Mouse (Mus musculus) CH12.LX (cell line): ENCODE data around the gene Chic2. TPM values are rescaled to one million over a fixed set of nuclear protein-coding genes. Genes with fewer than 3 reads are reported as not detected.
A peak's percentile ranks its signal among the peaks of the same experiment; 100 is the strongest.

ENCODE experiments used
- DNase-seq: peaks from one replicate; pipeline ENCODE4 v3.0.0-alpha.2; 2013; ENCODE audit errors: extremely low read depth
- H3K27ac ChIP-seq: 2 replicates; pipeline ENCODE4 v1.5.1; 2012; ENCODE audit warnings: low read depth, mild to moderate bottlenecking, control low read depth, moderate library complexity; ENCODE audit not compliant: insufficient read depth
- H3K27me3 ChIP-seq: replicated peaks from 2 replicates; pipeline ENCODE3; 2012; ENCODE audit warnings: inconsistent platforms
- H3K36me3 ChIP-seq, 2 experiments: replicated peaks in 1 of 2; 2 replicates each; pipeline versions ENCODE3 to v1.6.1; 2012; ENCODE audit warnings: inconsistent platforms in 1 of 2, low read length in 1 of 2, mild to moderate bottlenecking in 1 of 2, mixed read lengths in 1 of 2, moderate library complexity in 1 of 2; ENCODE audit not compliant: control insufficient read depth in 1 of 2, insufficient read depth in 1 of 2
- H3K4me1 ChIP-seq, 2 experiments: 2 replicates each; pipeline ENCODE4 v1.6.1; 2012; ENCODE audit warnings: inconsistent platforms in 1 of 2, moderate library complexity in 1 of 2; ENCODE audit not compliant: insufficient read depth in 2 of 2, control insufficient read depth in 1 of 2
- H3K4me2 ChIP-seq: 2 replicates; pipeline ENCODE4 v1.6.1; 2012; ENCODE audit warnings: low read depth, mild to moderate bottlenecking, control low read depth; ENCODE audit not compliant: poor library complexity, insufficient read depth, severe bottlenecking
- H3K4me3 ChIP-seq, 3 experiments: fragments of 150-350 bp in 1 of 3; sonication (generic) in 1 of 3; replicated peaks in 1 of 3; 2 replicates each; pipeline versions ENCODE3 to v1.5.1; 2011 to 2012; ENCODE audit warnings: low read depth in 2 of 3, low read length in 2 of 3, mild to moderate bottlenecking in 2 of 3, moderate library complexity in 2 of 3, control low read depth in 1 of 3, improper control_type of control experiment in 1 of 3, inconsistent platforms in 1 of 3, mixed read lengths in 1 of 3; ENCODE audit not compliant: poor library complexity in 1 of 3
- H3K79me2 ChIP-seq: replicated peaks from 2 replicates; pipeline ENCODE4 v1.6.1; 2012; ENCODE audit warnings: mild to moderate bottlenecking, moderate library complexity; ENCODE audit not compliant: control insufficient read depth, poor library complexity, insufficient read depth, severe bottlenecking; ENCODE audit errors: extremely low read depth
- H3K9ac ChIP-seq: 2 replicates; pipeline ENCODE4 v1.6.1; 2012; ENCODE audit warnings: low read depth, mild to moderate bottlenecking, control low read depth, moderate library complexity; ENCODE audit not compliant: insufficient read depth
- H3K9me3 ChIP-seq: replicated peaks from 2 replicates; pipeline ENCODE3; 2012; ENCODE audit warnings: low read length, inconsistent platforms, mixed read lengths
- BHLHE40 ChIP-seq: IDR thresholded peaks from 2 replicates; pipeline ENCODE4 v1.6.1; 2011; ENCODE audit warnings: mild to moderate bottlenecking, low read depth, low read length, improper control_type of control experiment
- CHD2 ChIP-seq: IDR thresholded peaks from 2 replicates; pipeline ENCODE4 v1.6.1; 2011; ENCODE audit warnings: low read length, improper control_type of control experiment
- CTCF ChIP-seq, 2 experiments: IDR thresholded peaks in 1 of 2; conservative IDR thresholded peaks in 1 of 2; 2 replicates each; pipeline ENCODE4 v1.5.1; 2011 to 2012; ENCODE audit warnings: low read depth in 2 of 2, low read length in 2 of 2, improper control_type of control experiment in 1 of 2, inconsistent platforms in 1 of 2, mild to moderate bottlenecking in 1 of 2, moderate library complexity in 1 of 2
- HCFC1 ChIP-seq: IDR thresholded peaks from 2 replicates; pipeline ENCODE4 v1.6.1; 2012; ENCODE audit warnings: low read depth, mild to moderate bottlenecking, inconsistent platforms, low read length, improper control_type of control experiment
- KAT2A ChIP-seq: IDR thresholded peaks from 2 replicates; pipeline ENCODE4 v1.6.1; 2012; ENCODE audit warnings: low read length, improper control_type of control experiment, inconsistent platforms; ENCODE audit not compliant: insufficient replicate concordance
- MAX ChIP-seq: IDR thresholded peaks from 2 replicates; pipeline ENCODE4 v1.6.1; 2011; ENCODE audit warnings: low read length, improper control_type of control experiment
- MEF2A ChIP-seq: IDR thresholded peaks from 2 replicates; pipeline ENCODE4 v1.6.1; 2014; ENCODE audit warnings: low read depth, mild to moderate bottlenecking, inconsistent platforms, low read length, improper control_type of control experiment, borderline replicate concordance
- NELFE ChIP-seq: IDR thresholded peaks from 2 replicates; pipeline ENCODE4 v1.6.1; 2011; ENCODE audit warnings: low read depth, low read length, improper control_type of control experiment
- NRF1 ChIP-seq: IDR thresholded peaks from 2 replicates; pipeline ENCODE4 v1.6.1; 2014; ENCODE audit warnings: low read depth, mild to moderate bottlenecking, inconsistent platforms, low read length, improper control_type of control experiment, moderate library complexity
- POLR2A ChIP-seq: IDR thresholded peaks from 2 replicates; pipeline ENCODE4 v1.6.1; 2011; ENCODE audit warnings: low read depth, mild to moderate bottlenecking, improper control_type of control experiment, low read length
- RAD21 ChIP-seq: IDR thresholded peaks from 2 replicates; pipeline ENCODE4 v1.6.1; 2011; ENCODE audit warnings: low read depth, mild to moderate bottlenecking, low read length, improper control_type of control experiment, moderate library complexity
- SIN3A ChIP-seq: IDR thresholded peaks from 2 replicates; pipeline ENCODE4 v1.6.1; 2012; ENCODE audit warnings: low read length, improper control_type of control experiment, inconsistent platforms
- SMC3 ChIP-seq: IDR thresholded peaks from 2 replicates; pipeline ENCODE4 v1.6.1; 2011; ENCODE audit warnings: low read depth, low read length, improper control_type of control experiment
- USF1 ChIP-seq: IDR thresholded peaks from 2 replicates; pipeline ENCODE4 v1.6.1; 2014; ENCODE audit warnings: low read depth, mild to moderate bottlenecking, inconsistent platforms, low read length, improper control_type of control experiment
- USF2 ChIP-seq: conservative IDR thresholded peaks from 2 replicates; pipeline ENCODE4 v1.6.1; 2011; ENCODE audit warnings: low read depth, low read length, improper control_type of control experiment
- ZKSCAN1 ChIP-seq: IDR thresholded peaks from 2 replicates; pipeline ENCODE4 v1.6.1; 2012; ENCODE audit warnings: low read depth, inconsistent platforms, low read length, improper control_type of control experiment, borderline replicate concordance
- ZMIZ1 ChIP-seq: IDR thresholded peaks from 2 replicates; pipeline ENCODE4 v1.6.1; 2012; ENCODE audit warnings: low read depth, mild to moderate bottlenecking, inconsistent platforms, low read length, improper control_type of control experiment
- ZNF384 ChIP-seq: IDR thresholded peaks from 2 replicates; pipeline ENCODE4 v1.6.1; 2012; ENCODE audit warnings: low read depth, low read length, improper control_type of control experiment, inconsistent platforms
- dilution Hi-C: fragments of 300-500 bp; cut with MboI; formaldehyde crosslinking; loops from 2 replicates; pipeline ENCODE4 v1.14.3; 2020; ENCODE audit warnings: low sequenced_read_pairs; ENCODE audit not compliant: extremely low pct_unique_long_range_greater_than_20kb, extremely low pct_ligation_motif_present
- in situ Hi-C: fragments of 300-500 bp; cut with MboI; formaldehyde crosslinking; loops from 3 replicates; pipeline ENCODE4 v1.14.3; 2019; ENCODE audit warnings: low sequenced_read_pairs, low pct_ligation_motif_present, low pct_unique_long_range_greater_than_20kb, mixed read lengths
- polyA plus RNA-seq: library from polyadenylated mRNA; unstranded; fragments of >175 nt; gene quantifications from 2 replicates; pipeline ENCODE4 v1.2.1, GENCODE M21; 2012; ENCODE audit warnings: low read depth; ENCODE audit not compliant: insufficient read length
- total RNA-seq, 2 experiments: library from RNA; depleted of rRNA; stranded (reverse); fragments of 300-350 nt in 1 of 2; fragments of >200 nt in 1 of 2; gene quantifications; 2 replicates each; pipeline ENCODE4 v1.2.3; 2012 to 2014

The Chic2 gene
- total and polyA plus RNA-seq, 3 experiments: 28.2 to 41.6 (median 40.8) TPM

GRCm38 (mm10) chr5:75079564-75079963, 35.0 kb upstream of the Chic2 start:
- no peak overlapping the region for H3K9ac ChIP-seq
- in situ Hi-C loops (no loop called here), dilution Hi-C loops (no loop called here)
- no peaks in the 10 kb centered on the region for H3K79me2 ChIP-seq
- H3K27ac ChIP-seq: no peak overlapping the region
- H3K4me3 ChIP-seq: no peak overlapping the region
- peak; percentile 17 for DNase-seq
- no peaks in the 10 kb centered on the region for H3K36me3 ChIP-seq
- peaks cover 3% of the 10 kb centered on the region for H3K9me3 ChIP-seq
- no peaks in the 10 kb centered on the region for H3K27me3 ChIP-seq
- peaks cover 4 to 16% of the 10 kb centered on the region in 2 experiments; a peak in 3 of 4 replicates for H3K4me1 ChIP-seq
- H3K4me2 ChIP-seq: no peak overlapping the region
- TF ChIP-seq MEF2A (no peak), SMC3 (peak; percentile 4; the same call in 1 of the 2 replicates), NRF1 (no peak), RAD21 (peak; percentile 25), BHLHE40 (peak; percentile 74), HCFC1 (no peak), POLR2A (no peak), MAX (no peak), ZKSCAN1 (no peak), USF1 (peak; percentile 34), USF2 (0 out of 2 replicates have a peak, but pooled peaks have one; percentile 23), KAT2A (no peak), NELFE (no peak), ZNF384 (no peak), CTCF (conservative IDR thresholded peaks at IDR 0.05 in 1 of 2, IDR thresholded peaks at IDR 0.05 in 1 of 2; ENCODE audit: low read depth in 2 of 2, low read length in 2 of 2) (peak in 1 of 2 experiments; percentile 17; a peak in 1 of 4 replicates)

GRCm38 (mm10) chr5:75077051-75077380, 32.4 kb upstream of the Chic2 start:
- in situ Hi-C loops: no loop called here

More at GRCm38 (mm10) chr5:75077051-75077380, 32.4 kb upstream of the Chic2 start:
- dilution Hi-C loops: no loop called here
- H3K4me3 ChIP-seq: no peak overlapping the region
- H3K27ac ChIP-seq: no peak overlapping the region
- TF ChIP-seq SIN3A: no peak
- TF ChIP-seq CHD2: no peak
- TF ChIP-seq USF1: no peak
- TF ChIP-seq USF2: no peak
- no peak for TF ChIP-seq RAD21
- no peak for TF ChIP-seq ZMIZ1
- no peak for TF ChIP-seq MAX
- no peak for TF ChIP-seq ZNF384
- H3K9ac ChIP-seq: no peak overlapping the region
- no peaks in the 10 kb centered on the region for H3K36me3 ChIP-seq
- H3K4me1 ChIP-seq: peaks cover 2 to 16% of the 10 kb centered on the region in 2 experiments; a peak in 2 of 4 replicates
- no peaks in the 10 kb centered on the region for H3K27me3 ChIP-seq
- H3K4me2 ChIP-seq: no peak overlapping the region
- no peak for DNase-seq
- H3K9me3 ChIP-seq: peaks cover 3% of the 10 kb centered on the region
- H3K79me2 ChIP-seq: no peaks in the 10 kb centered on the region
